Mouse (Mus musculus): ENCODE measurements around the gene Cdc42. TPM values are rescaled to one million over a fixed set of nuclear protein-coding genes. Genes with fewer than 3 reads are reported as not detected.

Cdc42 gene
- polyA plus RNA-seq, 1 experiment from 2014 or later, result 749 TPM

- Histone ChIP-seq H3K4me3 (replicated peaks) (no peak overlapping the region), H3K27me3 (no peaks in the 10 kb centered on the region), H3K36me3 (peaks cover 3% of the 10 kb centered on the region; the same call in 1 of the 2 replicates), H3K9me3 (no peaks in the 10 kb centered on the region), H3K9ac (replicated peaks) (no peak overlapping the region), H3K4me2 (replicated peaks) (no peak overlapping the region), H3K27ac (no peak overlapping the region), H3K4me1 (replicated peaks) (0 out of 2 replicates have a peak, but pooled peaks cover 11% of the 10 kb centered on the region)
- 90% methylated on average over 1 of the region's 1 CpGs for WGBS
- ATAC-seq, result no peak
Observed at GRCm38 (mm10) chr4:137339415-137339814, 18.1 kb downstream of the Cdc42 start.

GRCm38 (mm10) chr4:137336468-137336867 lies 21.1 kb downstream of the Cdc42 start:
- WGBS, result 89% methylated on average over 5 of the region's 5 CpGs
- Histone ChIP-seq H3K36me3 (peaks cover 23% of the 10 kb centered on the region), H3K27me3 (no peaks in the 10 kb centered on the region), H3K4me1 (replicated peaks) (0 out of 2 replicates have a peak, but pooled peaks cover 11% of the 10 kb centered on the region), H3K4me2 (replicated peaks) (no peak overlapping the region), H3K9me3 (no peaks in the 10 kb centered on the region), H3K27ac (no peak overlapping the region), H3K9ac (replicated peaks) (no peak overlapping the region), H3K4me3 (replicated peaks) (no peak overlapping the region)
- no peak for ATAC-seq

GRCm38 (mm10) chr4:137332051-137332450 lies 25.5 kb downstream of the Cdc42 start:
- no peak overlapping the region for H3K27ac ChIP-seq
- no peak for ATAC-seq
- no peak overlapping the region for H3K4me2 ChIP-seq (replicated peaks)
- H3K27me3 ChIP-seq, result no peaks in the 10 kb centered on the region
- no peaks in the 10 kb centered on the region for H3K4me1 ChIP-seq (replicated peaks)
- H3K4me3 ChIP-seq (replicated peaks), result no peak overlapping the region
- no peak overlapping the region for H3K9ac ChIP-seq (replicated peaks)
- no peaks in the 10 kb centered on the region for H3K9me3 ChIP-seq
- H3K36me3 ChIP-seq, result peaks cover 55% of the 10 kb centered on the region

- Histone ChIP-seq H3K36me3 (peaks cover 65% of the 10 kb centered on the region), H3K9me3 (no peaks in the 10 kb centered on the region), H3K4me3 (replicated peaks) (no peak overlapping the region), H3K27me3 (no peaks in the 10 kb centered on the region), H3K4me2 (replicated peaks) (no peak overlapping the region), H3K27ac (no peak overlapping the region), H3K9ac (replicated peaks) (no peak overlapping the region), H3K4me1 (replicated peaks) (no peaks in the 10 kb centered on the region)
- ATAC-seq, result no peak
- WGBS, result 93% methylated on average over 3 of the region's 3 CpGs
Observed at GRCm38 (mm10) chr4:137326494-137326893, 31.0 kb downstream of the Cdc42 start.

GRCm38 (mm10) chr4:137324926-137325325 lies 32.6 kb downstream of the Cdc42 start:
- peaks cover 72% of the 10 kb centered on the region for H3K36me3 ChIP-seq
- H3K9me3 ChIP-seq, result no peaks in the 10 kb centered on the region
- no peaks in the 10 kb centered on the region for H3K4me1 ChIP-seq (replicated peaks)
- no peaks in the 10 kb centered on the region for H3K27me3 ChIP-seq
- WGBS, result 94% methylated on average over 6 of the region's 6 CpGs
- H3K4me2 ChIP-seq (replicated peaks), result no peak overlapping the region
- H3K27ac ChIP-seq, result no peak overlapping the region
- H3K4me3 ChIP-seq (replicated peaks), result no peak overlapping the region
- H3K9ac ChIP-seq (replicated peaks), result no peak overlapping the region
- no peak for ATAC-seq

- Histone ChIP-seq H3K27ac (no peak overlapping the region), H3K9me3 (no peaks in the 10 kb centered on the region), H3K9ac (replicated peaks) (no peak overlapping the region), H3K27me3 (no peaks in the 10 kb centered on the region), H3K4me2 (replicated peaks) (no peak overlapping the region), H3K36me3 (peaks cover 26% of the 10 kb centered on the region), H3K4me1 (replicated peaks) (no peaks in the 10 kb centered on the region), H3K4me3 (replicated peaks) (no peak overlapping the region)
- ATAC-seq, result no peak
- 91% methylated on average over 4 of the region's 4 CpGs for WGBS
Observed at GRCm38 (mm10) chr4:137316027-137316770, 41.3 kb downstream of the Cdc42 start.

- Histone ChIP-seq H3K4me1 (replicated peaks) (peaks cover 9% of the 10 kb centered on the region), H3K4me3 (replicated peaks) (no peak overlapping the region), H3K9ac (replicated peaks) (no peak overlapping the region), H3K9me3 (no peaks in the 10 kb centered on the region), H3K36me3 (peaks cover 15% of the 10 kb centered on the region; the same call in 1 of the 2 replicates), H3K27ac (0 out of 2 replicates have a peak overlapping the region, but pooled peaks have one; percentile 0), H3K27me3 (no peaks in the 10 kb centered on the region), H3K4me2 (replicated peaks) (no peak overlapping the region)
- ATAC-seq, result no peak
- 76% methylated on average over 2 of the region's 2 CpGs for WGBS
Observed at GRCm38 (mm10) chr4:137315061-137315460, 42.5 kb downstream of the Cdc42 start.

GRCm38 (mm10) chr4:137314561-137314960 lies 43.0 kb downstream of the Cdc42 start:
- 72% methylated on average over 6 of the region's 6 CpGs for WGBS
- no peaks in the 10 kb centered on the region for H3K27me3 ChIP-seq
- no peak overlapping the region for H3K4me3 ChIP-seq (replicated peaks)
- no peak overlapping the region for H3K27ac ChIP-seq
- H3K9ac ChIP-seq (replicated peaks), result no peak overlapping the region
- H3K36me3 ChIP-seq, result peaks cover 10% of the 10 kb centered on the region; the same call in 1 of the 2 replicates
- no peak overlapping the region for H3K4me2 ChIP-seq (replicated peaks)
- ATAC-seq, result no peak
- peaks cover 9% of the 10 kb centered on the region for H3K4me1 ChIP-seq (replicated peaks)
- no peaks in the 10 kb centered on the region for H3K9me3 ChIP-seq

- Histone ChIP-seq H3K9me3 (no peaks in the 10 kb centered on the region), H3K9ac (replicated peaks) (no peak overlapping the region), H3K4me2 (replicated peaks) (no peak overlapping the region), H3K27me3 (no peaks in the 10 kb centered on the region), H3K4me1 (replicated peaks) (peaks cover 9% of the 10 kb centered on the region), H3K27ac (no peak overlapping the region), H3K4me3 (replicated peaks) (no peak overlapping the region), H3K36me3 (peaks cover 10% of the 10 kb centered on the region; the same call in 1 of the 2 replicates)
- ATAC-seq, result no peak
- WGBS, result 57% methylated on average over 2 of the region's 2 CpGs
Observed at GRCm38 (mm10) chr4:137313511-137313910, 44.0 kb downstream of the Cdc42 start.

GRCm38 (mm10) chr4:137308377-137308776 lies 49.1 kb downstream of the Cdc42 start:
- H3K27me3 ChIP-seq, result no peaks in the 10 kb centered on the region
- no peak overlapping the region for H3K27ac ChIP-seq
- H3K4me1 ChIP-seq (replicated peaks), result peaks cover 32% of the 10 kb centered on the region
- WGBS, result 49% methylated on average over 5 of the region's 5 CpGs
- H3K9me3 ChIP-seq, result no peaks in the 10 kb centered on the region
- H3K4me2 ChIP-seq (replicated peaks), result no peak overlapping the region
- H3K4me3 ChIP-seq (replicated peaks), result no peak overlapping the region
- H3K9ac ChIP-seq (replicated peaks), result no peak overlapping the region
- H3K36me3 ChIP-seq, result no peaks in the 10 kb centered on the region
- no peak for ATAC-seq

- H3K4me1 ChIP-seq (replicated peaks), result peaks cover 32% of the 10 kb centered on the region
- no peaks in the 10 kb centered on the region for H3K9me3 ChIP-seq
- no peak for ATAC-seq
- no peak overlapping the region for H3K27ac ChIP-seq
- WGBS, result 84% methylated on average over 19 of the region's 19 CpGs
- no peaks in the 10 kb centered on the region for H3K27me3 ChIP-seq
- no peak overlapping the region for H3K4me2 ChIP-seq (replicated peaks)
- no peak overlapping the region for H3K4me3 ChIP-seq (replicated peaks)
- H3K36me3 ChIP-seq, result no peaks in the 10 kb centered on the region
- no peak overlapping the region for H3K9ac ChIP-seq (replicated peaks)
Observed at GRCm38 (mm10) chr4:137306991-137307706, 50.4 kb downstream of the Cdc42 start.

- no peak overlapping the region for H3K9ac ChIP-seq (replicated peaks)
- ATAC-seq, result no peak
Observed at GRCm38 (mm10) chr4:137306577-137306888, 51.0 kb downstream of the Cdc42 start.

More at GRCm38 (mm10) chr4:137306577-137306888, 51.0 kb downstream of the Cdc42 start:
- H3K27me3 ChIP-seq, result no peaks in the 10 kb centered on the region
- H3K9me3 ChIP-seq, result no peaks in the 10 kb centered on the region
- H3K4me3 ChIP-seq (replicated peaks), result no peak overlapping the region
- 53% methylated on average over 8 of the region's 8 CpGs for WGBS
- H3K4me2 ChIP-seq (replicated peaks), result no peak overlapping the region
- H3K27ac ChIP-seq, result no peak overlapping the region
- no peaks in the 10 kb centered on the region for H3K36me3 ChIP-seq
- H3K4me1 ChIP-seq (replicated peaks), result peaks cover 37% of the 10 kb centered on the region

Data from midbrain, embryonic 13.5 days (tissue).